Mouse (Mus musculus): Measurements from ENCODE around the gene Hcfc2. TPM values are rescaled to one million over a fixed set of nuclear protein-coding genes. Genes with fewer than 3 reads are reported as not detected.
A peak's percentile ranks its signal among the peaks of the same experiment; 100 is the strongest.

Gene Hcfc2
- polyA plus RNA-seq (2016; fragmentation: Nextera tagmentation; extraction: Ambion mirVana) = 45.6 and 49.0 TPM in 2 replicates

DNA sequence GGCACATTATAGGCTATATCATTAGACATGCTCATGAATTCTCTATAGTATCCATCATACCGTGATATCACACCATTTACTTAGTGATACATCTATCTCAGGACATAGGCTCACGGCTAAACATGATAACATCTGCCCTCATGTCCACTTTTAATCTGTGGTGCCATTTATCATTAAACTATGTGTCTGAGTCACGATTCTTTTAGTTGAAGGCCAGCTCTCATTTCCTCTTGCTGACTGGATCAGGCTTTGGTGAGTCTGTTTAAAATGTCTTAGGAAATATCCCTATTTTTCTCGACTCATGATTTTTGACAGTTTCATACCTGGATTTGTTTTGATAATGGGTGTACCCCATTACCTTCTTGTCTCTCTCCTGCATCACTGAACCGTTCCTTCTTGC is at the start of gene Hcfc2:
Gene Hcfc2, plus strand, starts transcription at position 205 of the 400 bp plus-strand sequence.
- WGBS = 78% methylated on average over 5 of the region's 5 CpGs

GRCm38 (mm10) chr10:82647205-82647811 is 48.7 kb upstream of the Hcfc2 start:
- Histone ChIP-seq H3K4me1 (no peaks in the 10 kb centered on the region), H3K4me3 (no peak overlapping the region), H3K9ac (no peak overlapping the region), H3K27me3 (no peaks in the 10 kb centered on the region), H3K4me2 (replicated peaks) (no peak overlapping the region), H3K9me3 (no peaks in the 10 kb centered on the region), H3K36me3 (peaks cover 76% of the 10 kb centered on the region), H3K27ac (no peak overlapping the region)
- 91% methylated on average over 17 of the region's 17 CpGs for WGBS
- no peak for ATAC-seq (ENCODE audit: insufficient number of reproducible peaks, insufficient read depth, low FRiP score, low TSS enrichment)

More for the DNA sequence above, at the start of gene Hcfc2:
- no peak for ATAC-seq (ENCODE audit: insufficient number of reproducible peaks, insufficient read depth, low FRiP score, low TSS enrichment)
- H3K4me1 ChIP-seq = peaks cover 23% of the 10 kb centered on the region
- no peak within 1 kb of the TSS for H3K9ac ChIP-seq
- no peaks in the 10 kb centered on the region for H3K36me3 ChIP-seq
- H3K27ac ChIP-seq = no peak within 1 kb of the TSS
- H3K4me3 ChIP-seq = no peak within 1 kb of the TSS
- no peaks in the 10 kb centered on the region for H3K27me3 ChIP-seq
- H3K9me3 ChIP-seq = no peaks in the 10 kb centered on the region
- no peak within 1 kb of the TSS for H3K4me2 ChIP-seq (replicated peaks)

DNA sequence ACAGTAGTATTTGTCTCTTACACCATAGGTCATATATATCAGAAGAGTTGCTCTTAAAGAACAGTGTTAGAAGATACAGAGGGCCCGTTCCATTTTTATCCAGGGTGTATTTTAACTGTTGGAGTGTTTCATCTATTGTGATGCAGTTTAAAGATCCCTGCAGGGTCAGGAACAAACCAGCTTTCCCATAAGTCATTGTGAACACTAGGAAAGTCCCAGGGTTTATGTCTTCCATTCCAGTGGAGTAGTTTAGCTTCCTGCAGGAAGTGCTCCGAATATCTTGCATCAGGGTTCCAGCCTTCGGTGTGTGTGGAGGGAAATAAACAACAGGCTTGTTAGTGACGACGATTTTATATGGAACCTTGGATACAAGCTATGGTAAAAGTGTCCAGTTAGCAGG is 44.7 kb upstream of the Hcfc2 start:
- Histone ChIP-seq H3K9me3 (no peaks in the 10 kb centered on the region), H3K36me3 (peaks cover 41% of the 10 kb centered on the region), H3K9ac (no peak overlapping the region), H3K4me2 (replicated peaks) (no peak overlapping the region), H3K4me3 (no peak overlapping the region), H3K27ac (no peak overlapping the region), H3K27me3 (no peaks in the 10 kb centered on the region), H3K4me1 (no peaks in the 10 kb centered on the region)
- 89% methylated on average over 5 of the region's 5 CpGs for WGBS
- no peak for ATAC-seq (ENCODE audit: insufficient number of reproducible peaks, insufficient read depth, low FRiP score, low TSS enrichment)

DNA sequence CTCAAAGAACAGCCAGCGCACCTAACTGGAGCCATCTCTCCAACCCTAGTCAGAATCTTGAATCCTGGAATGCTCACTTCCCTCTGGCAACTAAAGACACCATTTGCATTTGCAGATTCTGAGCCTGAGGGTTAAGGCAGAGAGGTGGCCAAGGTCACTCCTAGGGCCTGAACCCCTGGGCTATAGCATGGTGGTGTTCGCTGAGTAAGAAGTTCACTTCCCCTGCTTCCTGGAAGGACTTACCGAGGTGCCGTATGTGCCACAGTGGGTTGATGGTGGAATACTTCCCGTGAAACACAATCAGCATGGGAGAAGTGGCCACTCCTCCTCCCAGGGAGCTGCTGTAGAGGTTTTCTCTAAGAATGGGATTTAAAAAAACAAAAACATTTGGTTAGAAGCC is 43.3 kb upstream of the Hcfc2 start:
- Histone ChIP-seq H3K4me3 (no peak overlapping the region), H3K36me3 (peaks cover 28% of the 10 kb centered on the region), H3K9ac (no peak overlapping the region), H3K27ac (no peak overlapping the region), H3K4me1 (no peaks in the 10 kb centered on the region), H3K9me3 (no peaks in the 10 kb centered on the region), H3K27me3 (no peaks in the 10 kb centered on the region), H3K4me2 (replicated peaks) (no peak overlapping the region)
- ATAC-seq (ENCODE audit: insufficient number of reproducible peaks, insufficient read depth, low FRiP score, low TSS enrichment) = no peak
- 66% methylated on average over 5 of the region's 5 CpGs for WGBS

GRCm38 (mm10) chr10:82654581-82654980 is 41.4 kb upstream of the Hcfc2 start:
- Histone ChIP-seq H3K4me1 (no peaks in the 10 kb centered on the region), H3K9ac (no peak overlapping the region), H3K27me3 (no peaks in the 10 kb centered on the region), H3K4me3 (no peak overlapping the region), H3K9me3 (no peaks in the 10 kb centered on the region), H3K27ac (no peak overlapping the region), H3K36me3 (peaks cover 20% of the 10 kb centered on the region), H3K4me2 (replicated peaks) (no peak overlapping the region)
- 80% methylated on average over 3 of the region's 3 CpGs for WGBS
- no peak for ATAC-seq (ENCODE audit: insufficient number of reproducible peaks, insufficient read depth, low FRiP score, low TSS enrichment)

DNA sequence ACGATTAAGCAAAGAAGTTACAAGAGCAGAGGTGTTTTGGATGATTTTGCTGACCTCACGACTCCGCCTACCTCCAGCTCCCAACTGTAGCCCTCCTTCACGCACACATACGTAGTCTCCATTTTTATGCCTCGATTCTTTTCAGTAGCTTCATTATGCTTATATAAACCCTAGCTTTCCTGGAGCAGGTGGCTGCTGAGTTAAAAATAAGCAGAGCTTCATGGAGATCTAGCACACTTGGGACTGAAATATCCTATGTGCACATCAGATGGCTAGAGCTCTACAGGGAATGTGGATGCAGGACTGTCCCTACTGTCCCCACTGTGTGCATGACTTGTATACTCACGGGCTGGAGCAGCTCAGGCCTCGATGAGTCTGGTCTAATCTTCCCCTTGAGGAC is 34.1 kb upstream of the Hcfc2 start:
- ATAC-seq (ENCODE audit: insufficient number of reproducible peaks, insufficient read depth, low FRiP score, low TSS enrichment) = no peak
- Histone ChIP-seq H3K9me3 (no peaks in the 10 kb centered on the region), H3K27me3 (no peaks in the 10 kb centered on the region), H3K27ac (no peak overlapping the region), H3K9ac (no peak overlapping the region), H3K36me3 (0 out of 2 replicates have a peak, but pooled peaks cover 3% of the 10 kb centered on the region), H3K4me1 (peaks cover 4% of the 10 kb centered on the region; the same call in 1 of the 2 replicates), H3K4me3 (no peak overlapping the region), H3K4me2 (replicated peaks) (no peak overlapping the region)
- 89% methylated on average over 8 of the region's 8 CpGs for WGBS

GRCm38 (mm10) chr10:82662267-82662990 is 33.5 kb upstream of the Hcfc2 start:
- 84% methylated on average over 14 of the region's 14 CpGs for WGBS
- no peak overlapping the region for H3K9ac ChIP-seq
- H3K27ac ChIP-seq = no peak overlapping the region
- no peaks in the 10 kb centered on the region for H3K27me3 ChIP-seq
- no peak overlapping the region for H3K4me2 ChIP-seq (replicated peaks)
- 0 out of 2 replicates have a peak, but pooled peaks cover 3% of the 10 kb centered on the region for H3K36me3 ChIP-seq
- no peak for ATAC-seq (ENCODE audit: insufficient number of reproducible peaks, insufficient read depth, low FRiP score, low TSS enrichment)
- H3K9me3 ChIP-seq = no peaks in the 10 kb centered on the region
- H3K4me1 ChIP-seq = peaks cover 5% of the 10 kb centered on the region; the same call in 1 of the 2 replicates
- H3K4me3 ChIP-seq = no peak overlapping the region

- Histone ChIP-seq H3K4me1 (peaks cover 5% of the 10 kb centered on the region; the same call in 1 of the 2 replicates), H3K4me2 (replicated peaks) (no peak overlapping the region), H3K4me3 (no peak overlapping the region), H3K36me3 (0 out of 2 replicates have a peak, but pooled peaks cover 3% of the 10 kb centered on the region), H3K9me3 (no peaks in the 10 kb centered on the region), H3K9ac (no peak overlapping the region), H3K27ac (no peak overlapping the region), H3K27me3 (no peaks in the 10 kb centered on the region)
- 80% methylated on average over 2 of the region's 2 CpGs for WGBS
- ATAC-seq (ENCODE audit: insufficient number of reproducible peaks, insufficient read depth, low FRiP score, low TSS enrichment) = no peak
These were observed 32.7 kb upstream of the Hcfc2 start for GRCm38 (mm10) chr10:82663289-82663688.

GRCm38 (mm10) chr10:82665951-82666350 is 30.0 kb upstream of the Hcfc2 start:
- Histone ChIP-seq H3K27me3 (no peaks in the 10 kb centered on the region), H3K9ac (no peak overlapping the region), H3K27ac (no peak overlapping the region), H3K4me2 (replicated peaks) (no peak overlapping the region), H3K36me3 (no peaks in the 10 kb centered on the region), H3K4me3 (no peak overlapping the region), H3K9me3 (no peaks in the 10 kb centered on the region), H3K4me1 (peaks cover 5% of the 10 kb centered on the region; the same call in 1 of the 2 replicates)
- ATAC-seq (ENCODE audit: insufficient number of reproducible peaks, insufficient read depth, low FRiP score, low TSS enrichment) = no peak
- 60% methylated on average over 3 of the region's 3 CpGs for WGBS

DNA sequence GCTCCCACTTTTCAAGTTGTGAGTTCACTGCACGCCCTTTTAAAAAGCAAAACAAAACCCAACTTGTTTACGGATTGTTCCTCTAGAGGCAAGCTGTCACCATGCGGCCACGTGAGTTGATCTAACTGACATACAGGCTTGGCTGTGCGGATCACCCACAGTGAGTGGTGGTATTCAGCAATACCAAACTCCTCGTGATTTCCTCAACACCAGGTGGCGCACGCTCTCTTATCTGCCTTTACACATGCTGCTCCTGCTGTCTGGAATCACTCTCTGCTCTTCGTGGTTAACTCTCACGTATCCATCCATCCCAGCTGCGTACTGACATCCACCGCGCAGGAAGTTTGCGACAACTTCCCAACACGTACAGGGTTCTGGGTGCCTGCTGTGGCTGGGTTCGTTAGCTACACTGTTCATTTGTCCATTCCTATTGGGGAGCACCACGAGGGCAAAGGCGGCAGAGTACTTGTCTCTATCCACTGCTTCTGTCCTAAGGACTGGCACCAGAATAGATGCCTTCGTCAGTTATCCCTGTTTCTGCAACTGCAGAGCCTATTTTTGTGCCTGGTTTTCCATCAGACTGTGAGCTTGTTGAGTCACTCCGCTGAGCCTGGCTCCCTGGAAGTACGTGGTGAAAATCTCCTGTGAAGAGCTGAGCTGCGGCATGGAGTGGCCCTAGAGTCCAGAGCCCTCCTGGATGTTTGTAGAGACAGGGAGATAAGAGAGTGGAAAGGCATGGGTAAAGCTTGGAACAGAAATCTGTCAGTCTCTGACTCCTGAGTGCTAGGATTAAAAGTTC is 29.3 kb upstream of the Hcfc2 start:
- WGBS = 23% methylated on average over 22 of the region's 22 CpGs
- no peaks in the 10 kb centered on the region for H3K9me3 ChIP-seq
- peaks cover 5% of the 10 kb centered on the region; the same call in 1 of the 2 replicates for H3K4me1 ChIP-seq
- H3K9ac ChIP-seq = peak overlapping the region; percentile 40; the same call in 1 of the 2 replicates
- H3K36me3 ChIP-seq = no peaks in the 10 kb centered on the region
- H3K4me3 ChIP-seq = no peak overlapping the region
- no peak overlapping the region for H3K27ac ChIP-seq
- peak overlapping the region; percentile 39 for H3K4me2 ChIP-seq (replicated peaks)
- ATAC-seq (ENCODE audit: insufficient number of reproducible peaks, insufficient read depth, low FRiP score, low TSS enrichment) = peak; percentile 89
- H3K27me3 ChIP-seq = no peaks in the 10 kb centered on the region

GRCm38 (mm10) chr10:82670205-82670604 is 25.8 kb upstream of the Hcfc2 start:
- no peak overlapping the region for H3K4me3 ChIP-seq
- H3K36me3 ChIP-seq = no peaks in the 10 kb centered on the region
- peaks cover 5% of the 10 kb centered on the region; the same call in 1 of the 2 replicates for H3K4me1 ChIP-seq
- ATAC-seq (ENCODE audit: insufficient number of reproducible peaks, insufficient read depth, low FRiP score, low TSS enrichment) = no peak
- no peak overlapping the region for H3K9ac ChIP-seq
- no peak overlapping the region for H3K27ac ChIP-seq
- WGBS = 77% methylated on average over 6 of the region's 6 CpGs
- no peak overlapping the region for H3K4me2 ChIP-seq (replicated peaks)
- H3K9me3 ChIP-seq = no peaks in the 10 kb centered on the region
- no peaks in the 10 kb centered on the region for H3K27me3 ChIP-seq
